Mouse (Mus musculus) ES-Bruce4 (cell line): Measurements from ENCODE around the gene Ascc3. TPM values are rescaled to one million over a fixed set of nuclear protein-coding genes. Genes with fewer than 3 reads are reported as not detected.

Experiments
- H3K27ac ChIP-seq: 2 replicates; pipeline ENCODE4 v1.5.1; 2012; ENCODE audit warnings: low read length, inconsistent platforms; ENCODE audit not compliant: insufficient read depth
- H3K27me3 ChIP-seq: 2 replicates; pipeline ENCODE4 v1.6.1; 2012; ENCODE audit warnings: mild to moderate bottlenecking, low read length, inconsistent platforms; ENCODE audit not compliant: control insufficient read depth, poor library complexity, insufficient read depth, severe bottlenecking
- H3K36me3 ChIP-seq: 2 replicates; pipeline ENCODE4 v1.6.1; 2012; ENCODE audit warnings: inconsistent platforms, mild to moderate bottlenecking, low read length, moderate library complexity; ENCODE audit not compliant: control insufficient read depth, poor library complexity, insufficient read depth, severe bottlenecking
- H3K4me1 ChIP-seq: one replicate; pipeline ENCODE4 v1.8.1; 2011; ENCODE audit warnings: low read length; ENCODE audit not compliant: control insufficient read depth, insufficient read depth
- H3K4me3 ChIP-seq: 2 replicates; pipeline ENCODE4 v1.5.1; 2011; ENCODE audit warnings: low read depth, mild to moderate bottlenecking, low read length
- H3K9ac ChIP-seq: 2 replicates; pipeline ENCODE4 v1.6.1; 2012; ENCODE audit warnings: low read depth, mild to moderate bottlenecking, inconsistent platforms; ENCODE audit not compliant: poor library complexity, severe bottlenecking
- H3K9me3 ChIP-seq: replicated peaks from 2 replicates; pipeline ENCODE4 v1.6.1; 2012; ENCODE audit warnings: mild to moderate bottlenecking, low read length, inconsistent platforms; ENCODE audit not compliant: control insufficient read depth, poor library complexity, insufficient read depth, severe bottlenecking
- CTCF ChIP-seq: IDR thresholded peaks from one replicate; pipeline ENCODE4 v1.8.1; 2011; ENCODE audit warnings: low read depth, low read length
- EP300 ChIP-seq: IDR thresholded peaks from 2 replicates; pipeline ENCODE4 v1.6.1; 2011; ENCODE audit warnings: low read depth, low read length; ENCODE audit not compliant: insufficient read depth
- POLR2A ChIP-seq: IDR thresholded peaks from one replicate; pipeline ENCODE4 v1.8.1; 2011; ENCODE audit warnings: low read length; ENCODE audit not compliant: insufficient read depth
- polyA plus RNA-seq: library from polyadenylated mRNA; stranded (reverse); fragments of >200 nt; gene quantifications from 2 replicates; pipeline ENCODE4 v1.2.4, GENCODE M21; 2011; ENCODE audit warnings: low read depth; ENCODE audit not compliant: missing spikeins, insufficient read depth, insufficient read length

The Ascc3 gene
- polyA plus RNA-seq, 1 experiment = 39.1 TPM

DNA sequence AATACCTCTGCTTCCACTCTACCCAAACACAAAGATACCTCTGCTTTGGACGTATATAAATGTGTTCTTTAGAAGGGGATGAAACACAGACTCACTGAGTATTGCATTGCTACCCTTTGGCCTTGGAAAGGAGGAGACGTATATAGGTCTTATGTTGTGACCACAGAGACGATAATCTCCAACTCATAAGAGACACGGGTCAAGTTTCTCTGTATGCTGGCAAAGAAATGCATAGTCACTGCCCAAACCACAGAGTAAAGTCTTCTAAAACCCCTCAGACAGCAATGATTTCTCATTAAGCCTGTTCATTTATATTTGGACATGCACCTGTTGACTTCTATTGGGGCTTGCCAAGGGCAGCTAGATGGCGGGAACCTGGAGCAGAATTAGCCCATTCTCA, 284.5 kb downstream of the Ascc3 start:
- Histone ChIP-seq H3K9me3 (no peaks in the 10 kb centered on the region), H3K27me3 (no peaks in the 10 kb centered on the region; the same call in 1 of the 2 replicates), H3K4me3 (no peak overlapping the region), H3K36me3 (no peaks in the 10 kb centered on the region), H3K27ac (no peak overlapping the region), H3K4me1 (no peaks in the 10 kb centered on the region), H3K9ac (no peak overlapping the region)
- TF ChIP-seq CTCF = no peak
- no peak for TF ChIP-seq EP300
- TF ChIP-seq POLR2A = no peak

- Histone ChIP-seq H3K36me3 (no peaks in the 10 kb centered on the region), H3K4me1 (no peaks in the 10 kb centered on the region), H3K27me3 (no peaks in the 10 kb centered on the region), H3K9ac (no peak overlapping the region), H3K27ac (no peak overlapping the region), H3K9me3 (no peaks in the 10 kb centered on the region), H3K4me3 (no peak overlapping the region)
- TF ChIP-seq CTCF (no peak), POLR2A (no peak), EP300 (no peak)
Observed at GRCm38 (mm10) chr10:50881476-50882069, 289.1 kb downstream of the Ascc3 start.

GRCm38 (mm10) chr10:50882366-50882765, 289.9 kb downstream of the Ascc3 start:
- H3K27me3 ChIP-seq = no peaks in the 10 kb centered on the region
- no peak overlapping the region for H3K9ac ChIP-seq
- TF ChIP-seq POLR2A = no peak
- no peak for TF ChIP-seq EP300
- no peak for TF ChIP-seq CTCF
- no peak overlapping the region for H3K4me3 ChIP-seq
- no peaks in the 10 kb centered on the region for H3K36me3 ChIP-seq
- H3K27ac ChIP-seq = no peak overlapping the region
- H3K9me3 ChIP-seq = no peaks in the 10 kb centered on the region
- no peaks in the 10 kb centered on the region for H3K4me1 ChIP-seq

- no peak overlapping the region for H3K27ac ChIP-seq
- no peak overlapping the region for H3K9ac ChIP-seq
- H3K4me1 ChIP-seq = no peaks in the 10 kb centered on the region
- TF ChIP-seq POLR2A = no peak
- no peak overlapping the region for H3K4me3 ChIP-seq
- H3K36me3 ChIP-seq = no peaks in the 10 kb centered on the region
- H3K9me3 ChIP-seq = no peaks in the 10 kb centered on the region
- H3K27me3 ChIP-seq = no peaks in the 10 kb centered on the region; the same call in 1 of the 2 replicates
Observed at GRCm38 (mm10) chr10:50886305-50886704, 293.8 kb downstream of the Ascc3 start.

DNA sequence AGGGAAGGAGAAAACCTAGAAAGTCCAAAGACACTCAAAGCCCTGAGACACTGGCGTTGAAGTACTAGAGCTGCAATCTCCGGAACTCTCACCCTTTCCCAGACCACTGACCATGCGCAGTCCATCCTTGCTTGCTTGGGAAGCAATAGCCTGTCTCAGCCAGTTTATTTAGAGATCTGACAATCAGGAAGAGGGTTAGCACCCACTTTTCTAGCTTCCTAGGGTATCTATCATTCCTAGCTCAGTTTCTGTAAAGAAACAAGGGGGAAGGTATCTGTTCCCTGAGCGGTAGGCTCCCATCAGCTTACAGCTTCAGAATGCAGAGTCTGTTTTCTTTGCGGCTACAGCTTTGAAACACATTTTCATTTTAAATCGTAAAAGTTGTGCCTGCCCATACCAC, 298.2 kb downstream of the Ascc3 start:
- Histone ChIP-seq H3K4me3 (no peak overlapping the region), H3K4me1 (no peaks in the 10 kb centered on the region), H3K27me3 (peaks cover 20% of the 10 kb centered on the region), H3K9ac (no peak overlapping the region), H3K9me3 (no peaks in the 10 kb centered on the region; the same call in 1 of the 2 replicates), H3K27ac (no peak overlapping the region), H3K36me3 (no peaks in the 10 kb centered on the region)
- TF ChIP-seq CTCF (no peak), POLR2A (no peak)

DNA sequence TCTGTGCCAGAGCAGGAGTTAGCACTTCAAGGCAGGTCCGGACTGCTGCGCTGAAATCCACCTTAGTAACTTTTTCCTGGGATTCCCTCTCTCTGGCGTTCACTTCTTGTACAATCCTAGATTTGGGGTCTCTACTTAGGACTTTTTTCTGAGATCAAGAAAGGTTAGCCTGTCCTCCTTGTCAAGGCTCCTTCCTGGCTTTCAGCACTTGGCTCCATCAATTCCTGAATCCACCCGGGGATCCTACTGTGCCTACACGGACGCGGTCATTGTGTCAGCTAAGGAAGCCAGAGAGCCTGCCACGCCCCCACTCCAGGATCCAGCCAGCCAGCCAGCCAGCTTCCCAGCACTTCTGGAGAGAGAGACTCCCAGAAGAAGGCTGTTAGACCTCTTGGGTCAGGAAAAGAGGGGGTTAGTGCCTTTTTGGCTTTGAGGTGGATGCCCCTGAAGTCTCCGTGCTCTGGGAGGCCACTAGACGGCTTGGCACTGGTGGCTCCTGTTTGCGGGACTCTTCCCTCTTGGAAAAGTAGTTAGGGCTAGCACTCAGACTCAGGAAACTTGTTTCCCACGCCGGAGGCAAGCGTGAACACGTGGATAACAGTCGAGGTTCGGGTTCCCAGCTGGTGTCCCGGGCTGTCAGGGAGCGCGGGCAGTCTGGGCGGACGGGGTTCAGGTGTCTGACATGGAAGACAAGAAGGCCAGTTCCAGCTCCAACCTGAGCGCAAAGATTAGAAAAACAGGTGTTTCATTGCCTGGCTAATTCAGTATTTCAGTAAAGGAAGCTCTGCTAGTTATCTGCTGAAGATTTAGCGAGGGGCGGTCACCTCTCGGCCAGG, 299.6 kb downstream of the Ascc3 start:
- no peaks in the 10 kb centered on the region; the same call in 1 of the 2 replicates for H3K9me3 ChIP-seq
- H3K9ac ChIP-seq = no peak overlapping the region
- TF ChIP-seq POLR2A (no peak), CTCF (no peak), EP300 (no peak)
- no peak overlapping the region for H3K4me3 ChIP-seq
- H3K4me1 ChIP-seq = no peaks in the 10 kb centered on the region
- no peaks in the 10 kb centered on the region for H3K36me3 ChIP-seq
- peaks cover 26% of the 10 kb centered on the region for H3K27me3 ChIP-seq
- H3K27ac ChIP-seq = no peak overlapping the region
